Mouse (Mus musculus): Measurements from ENCODE around the gene Scube1. TPM values are rescaled to one million over a fixed set of nuclear protein-coding genes. Genes with fewer than 3 reads are reported as not detected.

Gene Scube1
- total and polyA plus RNA-seq, 3 experiments, result 0.05 TPM; not detected in 2

DNA sequence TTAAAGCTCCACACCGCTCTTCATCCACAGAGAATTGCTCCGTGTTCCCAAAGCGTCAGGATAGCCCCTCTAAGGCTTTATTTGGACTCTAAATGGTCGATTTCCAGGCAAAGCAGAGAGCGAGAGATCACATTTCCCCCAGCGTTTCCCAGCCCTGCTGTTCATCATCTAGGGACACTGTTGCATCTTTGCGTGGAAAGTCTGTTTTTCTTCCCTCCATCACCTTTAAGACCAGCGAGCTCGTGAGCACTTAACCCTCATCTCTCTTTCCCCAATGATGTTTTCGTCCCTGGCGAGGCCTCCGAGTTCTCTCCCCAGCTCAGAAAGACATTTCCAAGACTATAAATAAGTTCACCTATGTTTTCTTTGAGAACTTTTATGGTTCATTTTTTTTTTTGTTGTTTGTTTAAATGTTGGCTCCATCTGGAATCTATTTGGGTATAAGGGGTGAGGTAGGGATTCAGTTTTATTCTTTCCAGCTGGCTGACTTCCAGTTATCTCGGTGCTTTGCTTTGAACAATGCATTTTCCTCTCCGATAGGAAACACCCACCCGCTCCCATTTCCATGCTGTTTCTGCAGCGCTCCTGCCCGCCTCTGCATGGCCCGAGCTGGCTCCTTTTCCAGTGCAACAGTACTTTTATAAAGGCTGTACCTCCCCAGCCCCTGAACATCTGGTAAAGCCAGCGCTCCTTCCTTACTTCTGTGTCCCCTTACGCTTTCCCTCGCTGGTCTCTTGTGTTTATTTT, 16.0 kb upstream of the Scube1 start:
- H3K4me1 ChIP-seq (ENCODE audit: insufficient read depth, low read depth, low read length), result no peaks in the 10 kb centered on the region
- no peaks in the 10 kb centered on the region for H3K27me3 ChIP-seq (ENCODE audit: insufficient read depth, low read length)
- TF ChIP-seq CTCF (IDR thresholded peaks at IDR 0.05; ENCODE audit: low read depth, low read length) (no peak), GATA2 (IDR thresholded peaks at IDR 0.05; ENCODE audit: borderline replicate concordance, low read depth, low read length) (no peak), TAL1 (conservative IDR thresholded peaks at IDR 0.05; ENCODE audit: low read depth, low read length) (no peak), POLR2AphosphoS5 (IDR thresholded peaks at IDR 0.05; ENCODE audit: insufficient replicate concordance, low read depth, low read length) (no peak)
- H3K9me3 ChIP-seq (replicated peaks), result peaks cover 74% of the 10 kb centered on the region
- H3K4me3 ChIP-seq (ENCODE audit: low read depth, low read length), result no peak overlapping the region
- no peaks in the 10 kb centered on the region for H3K36me3 ChIP-seq (replicated peaks)
- DNase-seq (ENCODE audit: low spot score), result no peak
- ATAC-seq (ENCODE audit: extremely low read depth, insufficient number of reproducible peaks, low FRiP score, poor library complexity, severe bottlenecking), result no peak

DNA sequence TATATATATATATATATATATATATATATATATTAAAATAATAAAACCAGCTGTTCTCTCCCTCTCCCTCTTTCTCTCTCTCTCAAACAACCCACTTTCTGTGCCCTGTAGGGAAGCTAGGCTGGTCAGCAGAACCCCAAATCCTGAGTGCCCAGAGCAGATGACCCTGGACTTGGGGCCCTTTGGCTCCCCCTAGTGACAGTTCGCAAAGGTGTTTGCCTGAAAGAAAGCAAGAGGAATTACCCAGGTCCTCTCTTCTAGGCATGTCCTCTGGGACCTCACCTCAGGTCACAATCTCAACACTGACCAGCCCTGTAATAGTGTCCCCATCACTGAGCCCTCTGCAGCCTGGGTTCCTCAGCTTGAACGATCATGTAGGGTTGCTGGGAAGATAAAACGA, 2.8 kb upstream of the Scube1 start:
- no peak for TF ChIP-seq POLR2AphosphoS5 (IDR thresholded peaks at IDR 0.05; ENCODE audit: insufficient replicate concordance, low read depth, low read length)
- DNase-seq (ENCODE audit: low spot score), result no peak
- no peaks in the 10 kb centered on the region for H3K27me3 ChIP-seq (ENCODE audit: insufficient read depth, low read length)
- no peak overlapping the region for H3K4me3 ChIP-seq (ENCODE audit: low read depth, low read length)
- ATAC-seq (ENCODE audit: extremely low read depth, insufficient number of reproducible peaks, low FRiP score, poor library complexity, severe bottlenecking), result no peak
- peaks cover 73% of the 10 kb centered on the region for H3K9me3 ChIP-seq (replicated peaks)
- H3K36me3 ChIP-seq (replicated peaks), result no peaks in the 10 kb centered on the region
- H3K4me1 ChIP-seq (ENCODE audit: insufficient read depth, low read depth, low read length), result no peaks in the 10 kb centered on the region

DNA sequence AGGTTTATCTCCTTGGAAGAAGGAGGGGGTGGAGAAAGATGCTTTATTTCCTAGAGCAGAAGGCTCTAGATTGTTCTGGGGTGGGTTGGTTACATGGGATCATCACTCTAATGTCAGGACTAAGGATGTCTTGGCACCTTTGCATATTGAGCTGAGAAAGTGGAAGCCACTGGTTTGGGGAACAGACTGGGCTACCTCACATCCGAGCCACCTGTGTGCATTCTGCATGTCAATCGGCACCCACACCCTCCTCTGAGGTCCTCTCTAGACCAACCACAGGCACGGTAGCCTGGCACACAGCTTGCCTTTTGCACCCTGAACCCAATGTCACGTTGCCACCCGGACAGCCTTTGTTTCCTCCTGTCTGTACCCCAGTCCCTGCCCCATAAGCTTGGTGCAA, 1.9 kb upstream of the Scube1 start:
- Histone ChIP-seq H3K4me1 (ENCODE audit: insufficient read depth, low read depth, low read length) (no peaks in the 10 kb centered on the region), H3K36me3 (replicated peaks) (no peaks in the 10 kb centered on the region), H3K27me3 (ENCODE audit: insufficient read depth, low read length) (no peaks in the 10 kb centered on the region), H3K9me3 (replicated peaks) (peaks cover 77% of the 10 kb centered on the region), H3K4me3 (ENCODE audit: low read depth, low read length) (no peak overlapping the region)
- TF ChIP-seq TAL1 (conservative IDR thresholded peaks at IDR 0.05; ENCODE audit: low read depth, low read length) (no peak), GATA2 (IDR thresholded peaks at IDR 0.05; ENCODE audit: borderline replicate concordance, low read depth, low read length) (no peak), GATA1 (IDR thresholded peaks at IDR 0.05; ENCODE audit: borderline replicate concordance, low read length) (no peak), POLR2AphosphoS5 (IDR thresholded peaks at IDR 0.05; ENCODE audit: insufficient replicate concordance, low read depth, low read length) (no peak), CTCF (IDR thresholded peaks at IDR 0.05; ENCODE audit: low read depth, low read length) (no peak)
- ATAC-seq (ENCODE audit: extremely low read depth, insufficient number of reproducible peaks, low FRiP score, poor library complexity, severe bottlenecking), result no peak
- DNase-seq (ENCODE audit: low spot score), result no peak

DNA sequence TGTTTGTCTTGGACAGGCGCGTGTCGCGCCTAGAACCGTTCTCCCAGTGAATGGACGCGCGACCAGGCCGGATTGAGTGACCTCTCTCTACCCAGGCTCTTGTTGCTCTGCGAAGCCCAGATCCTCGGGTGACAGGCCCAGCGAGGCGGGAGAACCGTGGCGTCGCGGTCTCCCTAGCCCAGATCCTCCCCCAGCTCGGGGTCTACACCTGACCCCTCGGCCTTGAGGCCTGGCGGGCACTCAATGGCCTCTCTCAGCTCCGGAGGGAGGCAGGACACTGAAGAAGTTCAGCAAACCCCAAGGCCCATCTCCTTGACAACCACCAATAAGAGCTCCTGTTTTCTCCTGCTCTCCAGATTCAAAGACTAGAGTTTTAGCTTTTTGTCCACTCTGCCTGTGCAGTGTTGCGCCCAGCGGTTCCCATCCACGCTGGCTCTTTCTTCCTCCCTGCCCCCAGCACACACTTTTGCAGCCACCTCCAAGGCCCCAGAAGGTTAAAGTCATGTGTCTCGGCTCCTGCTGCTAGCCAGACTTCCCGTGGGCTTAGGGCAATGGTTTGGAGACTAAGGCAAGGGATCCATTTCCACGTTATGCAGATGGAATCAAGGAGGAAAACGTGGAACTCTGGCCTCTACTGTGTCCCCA, 857 bp upstream of the Scube1 start:
- Histone ChIP-seq H3K4me3 (ENCODE audit: low read depth, low read length) (no peak overlapping the region), H3K36me3 (replicated peaks) (no peaks in the 10 kb centered on the region), H3K9me3 (replicated peaks) (peaks cover 72% of the 10 kb centered on the region), H3K4me1 (ENCODE audit: insufficient read depth, low read depth, low read length) (no peaks in the 10 kb centered on the region), H3K27me3 (ENCODE audit: insufficient read depth, low read length) (no peaks in the 10 kb centered on the region)
- TF ChIP-seq GATA1 (IDR thresholded peaks at IDR 0.05; ENCODE audit: borderline replicate concordance, low read length) (no peak), TAL1 (conservative IDR thresholded peaks at IDR 0.05; ENCODE audit: low read depth, low read length) (no peak), GATA2 (IDR thresholded peaks at IDR 0.05; ENCODE audit: borderline replicate concordance, low read depth, low read length) (no peak), CTCF (IDR thresholded peaks at IDR 0.05; ENCODE audit: low read depth, low read length) (no peak), POLR2AphosphoS5 (IDR thresholded peaks at IDR 0.05; ENCODE audit: insufficient replicate concordance, low read depth, low read length) (no peak)
- ATAC-seq (ENCODE audit: extremely low read depth, insufficient number of reproducible peaks, low FRiP score, poor library complexity, severe bottlenecking) (no peak), DNase-seq (ENCODE audit: low spot score) (no peak)

DNA sequence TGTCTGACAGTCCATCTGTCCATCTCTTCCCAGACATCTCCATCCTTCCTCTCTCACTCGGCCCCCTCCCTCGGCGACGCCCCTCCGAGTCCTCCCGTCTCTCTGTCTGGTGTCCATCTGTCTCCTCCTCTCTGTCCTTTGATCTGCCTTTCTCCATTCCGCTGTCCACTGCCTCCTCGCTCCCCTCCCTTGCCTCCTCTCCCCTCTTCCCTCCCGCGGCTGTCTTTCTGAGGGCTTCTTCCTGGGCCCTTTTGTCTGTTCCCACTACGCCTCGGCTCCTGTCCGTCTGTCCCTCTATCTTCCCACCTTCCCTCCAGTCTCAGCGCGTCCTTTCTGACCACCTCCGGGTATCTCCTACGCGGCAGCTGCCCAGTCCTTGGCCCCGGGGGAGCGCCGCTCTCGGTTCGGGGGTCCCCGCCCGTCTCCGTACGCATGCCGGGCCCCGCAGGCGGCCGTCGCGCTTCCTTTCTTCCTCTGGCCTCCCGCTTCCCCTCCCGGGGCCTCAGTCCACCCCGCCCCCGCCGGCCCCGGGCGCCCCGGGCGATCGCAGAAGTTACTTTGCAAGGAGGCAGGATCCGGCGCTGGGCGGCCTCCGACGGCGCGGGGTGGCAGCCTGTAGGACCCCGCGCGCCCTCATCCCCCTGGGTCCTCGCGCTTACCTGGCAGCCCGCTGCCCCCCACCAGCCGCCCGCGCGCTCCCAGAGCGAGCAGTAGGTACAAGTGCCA, 498 bp downstream of the Scube1 start:
- H3K36me3 ChIP-seq (replicated peaks), result no peaks in the 10 kb centered on the region
- H3K27me3 ChIP-seq (ENCODE audit: insufficient read depth, low read length), result no peaks in the 10 kb centered on the region
- ATAC-seq (ENCODE audit: extremely low read depth, insufficient number of reproducible peaks, low FRiP score, poor library complexity, severe bottlenecking), result no peak
- H3K9me3 ChIP-seq (replicated peaks), result peaks cover 71% of the 10 kb centered on the region
- no peaks in the 10 kb centered on the region for H3K4me1 ChIP-seq (ENCODE audit: insufficient read depth, low read depth, low read length)
- DNase-seq (ENCODE audit: low spot score), result no peak
- TF ChIP-seq TAL1 (conservative IDR thresholded peaks at IDR 0.05; ENCODE audit: low read depth, low read length), result no peak
- TF ChIP-seq POLR2AphosphoS5 (IDR thresholded peaks at IDR 0.05; ENCODE audit: insufficient replicate concordance, low read depth, low read length), result no peak
- no peak for TF ChIP-seq GATA2 (IDR thresholded peaks at IDR 0.05; ENCODE audit: borderline replicate concordance, low read depth, low read length)
- TF ChIP-seq CTCF (IDR thresholded peaks at IDR 0.05; ENCODE audit: low read depth, low read length), result no peak
- H3K4me3 ChIP-seq (ENCODE audit: low read depth, low read length), result no peak overlapping the region

DNA sequence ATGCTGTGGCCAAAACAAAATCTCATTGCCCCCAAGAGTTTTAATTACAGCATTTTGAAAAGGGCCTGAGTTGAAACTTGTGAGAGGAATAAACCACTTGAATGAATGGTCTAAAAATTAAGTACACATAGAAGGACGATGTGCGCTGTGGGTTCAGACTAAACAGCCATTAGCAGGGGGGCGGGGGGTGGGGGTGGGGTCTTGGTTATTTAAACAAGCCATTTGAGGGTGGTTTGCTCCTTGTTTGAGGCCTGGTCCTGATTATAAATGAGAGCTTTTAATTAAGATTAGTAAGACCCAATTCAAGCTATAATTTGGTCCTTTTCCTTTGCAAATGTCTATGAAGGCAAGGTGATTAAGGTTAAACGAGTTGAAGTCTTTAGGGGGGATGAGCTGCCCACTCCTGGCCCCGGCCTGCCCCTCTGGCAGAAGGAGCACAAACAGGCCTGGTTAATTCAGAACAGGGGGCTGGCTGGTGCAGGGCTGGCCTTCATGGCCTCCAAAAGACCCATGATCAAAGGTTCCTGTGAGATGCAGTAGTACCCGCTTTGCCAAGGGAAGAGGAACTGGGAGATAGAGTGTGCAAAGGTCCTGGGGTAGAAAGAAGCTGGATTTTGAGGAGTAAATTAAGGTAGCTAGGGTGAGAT, 9.1 kb downstream of the Scube1 start:
- no peak for DNase-seq (ENCODE audit: low spot score)
- Histone ChIP-seq H3K27me3 (ENCODE audit: insufficient read depth, low read length) (no peaks in the 10 kb centered on the region), H3K9me3 (replicated peaks) (peaks cover 81% of the 10 kb centered on the region), H3K36me3 (replicated peaks) (no peaks in the 10 kb centered on the region), H3K4me3 (ENCODE audit: low read depth, low read length) (no peak overlapping the region), H3K4me1 (ENCODE audit: insufficient read depth, low read depth, low read length) (no peaks in the 10 kb centered on the region)
- ATAC-seq (ENCODE audit: extremely low read depth, insufficient number of reproducible peaks, low FRiP score, poor library complexity, severe bottlenecking), result no peak
- TF ChIP-seq GATA1 (IDR thresholded peaks at IDR 0.05; ENCODE audit: borderline replicate concordance, low read length), result no peak
- TF ChIP-seq POLR2AphosphoS5 (IDR thresholded peaks at IDR 0.05; ENCODE audit: insufficient replicate concordance, low read depth, low read length), result no peak
- TF ChIP-seq TAL1 (conservative IDR thresholded peaks at IDR 0.05; ENCODE audit: low read depth, low read length), result no peak
- TF ChIP-seq CTCF (IDR thresholded peaks at IDR 0.05; ENCODE audit: low read depth, low read length), result no peak
- no peak for TF ChIP-seq GATA2 (IDR thresholded peaks at IDR 0.05; ENCODE audit: borderline replicate concordance, low read depth, low read length)
